Mouse (Mus musculus): ENCODE results near the gene Rab3ip. TPM values are rescaled to one million over a fixed set of nuclear protein-coding genes. Genes with fewer than 3 reads are reported as not detected.

Rab3ip gene
- polyA plus RNA-seq, 1 experiment from 2014 or later, result 22.1 TPM

- WGBS, result 48% methylated on average over 9 of the region's 9 CpGs
- Histone ChIP-seq H3K27me3 (ENCODE audit: control insufficient read depth, insufficient read depth, low read length) (no peaks in the 10 kb centered on the region), H3K9me3 (replicated peaks; ENCODE audit: control insufficient read depth, low read length) (no peaks in the 10 kb centered on the region), H3K4me2 (ENCODE audit: low read depth, low read length) (no peak overlapping the region), H3K36me3 (ENCODE audit: control insufficient read depth, insufficient read depth, low read length) (no peaks in the 10 kb centered on the region), H3K4me3 (replicated peaks; ENCODE audit: low read length) (no peak overlapping the region), H3K9ac (ENCODE audit: low read length) (no peak overlapping the region), H3K4me1 (ENCODE audit: control insufficient read depth, insufficient read depth, low read length) (no peaks in the 10 kb centered on the region), H3K27ac (ENCODE audit: low read length) (no peak overlapping the region)
- no peak for ATAC-seq (ENCODE audit: insufficient read depth, low FRiP score)
These were observed 76.1 kb downstream of the Rab3ip start for GRCm38 (mm10) chr10:116874490-116874889.

GRCm38 (mm10) chr10:116872016-116872410 lies 78.6 kb downstream of the Rab3ip start:
- WGBS, result 48% methylated on average over 14 of the region's 14 CpGs
- H3K27me3 ChIP-seq (ENCODE audit: control insufficient read depth, insufficient read depth, low read length), result no peaks in the 10 kb centered on the region
- ATAC-seq (ENCODE audit: insufficient read depth, low FRiP score), result no peak
- no peak overlapping the region for H3K27ac ChIP-seq (ENCODE audit: low read length)
- H3K4me2 ChIP-seq (ENCODE audit: low read depth, low read length), result peak overlapping the region; percentile 15; the same call in 1 of the 2 replicates
- no peak overlapping the region for H3K9ac ChIP-seq (ENCODE audit: low read length)
- H3K4me3 ChIP-seq (replicated peaks; ENCODE audit: low read length), result no peak overlapping the region
- H3K9me3 ChIP-seq (replicated peaks; ENCODE audit: control insufficient read depth, low read length), result no peaks in the 10 kb centered on the region
- no peaks in the 10 kb centered on the region for H3K4me1 ChIP-seq (ENCODE audit: control insufficient read depth, insufficient read depth, low read length)
- no peaks in the 10 kb centered on the region for H3K36me3 ChIP-seq (ENCODE audit: control insufficient read depth, insufficient read depth, low read length)

- Histone ChIP-seq H3K27me3 (ENCODE audit: control insufficient read depth, insufficient read depth, low read length) (no peaks in the 10 kb centered on the region), H3K9me3 (replicated peaks; ENCODE audit: control insufficient read depth, low read length) (no peaks in the 10 kb centered on the region), H3K4me1 (ENCODE audit: control insufficient read depth, insufficient read depth, low read length) (no peaks in the 10 kb centered on the region), H3K27ac (ENCODE audit: low read length) (no peak overlapping the region), H3K4me3 (replicated peaks; ENCODE audit: low read length) (no peak overlapping the region), H3K4me2 (ENCODE audit: low read depth, low read length) (peak overlapping the region; percentile 15; the same call in 1 of the 2 replicates), H3K36me3 (ENCODE audit: control insufficient read depth, insufficient read depth, low read length) (no peaks in the 10 kb centered on the region), H3K9ac (ENCODE audit: low read length) (no peak overlapping the region)
- WGBS, result 58% methylated on average over 12 of the region's 12 CpGs
- no peak for ATAC-seq (ENCODE audit: insufficient read depth, low FRiP score)
These were observed 79.1 kb downstream of the Rab3ip start for GRCm38 (mm10) chr10:116871329-116872015.

GRCm38 (mm10) chr10:116870819-116871218 lies 79.8 kb downstream of the Rab3ip start:
- no peak overlapping the region for H3K27ac ChIP-seq (ENCODE audit: low read length)
- no peak overlapping the region for H3K4me3 ChIP-seq (replicated peaks; ENCODE audit: low read length)
- 83% methylated on average over 6 of the region's 6 CpGs for WGBS
- H3K4me1 ChIP-seq (ENCODE audit: control insufficient read depth, insufficient read depth, low read length), result no peaks in the 10 kb centered on the region
- no peak overlapping the region for H3K9ac ChIP-seq (ENCODE audit: low read length)
- no peaks in the 10 kb centered on the region for H3K36me3 ChIP-seq (ENCODE audit: control insufficient read depth, insufficient read depth, low read length)
- H3K4me2 ChIP-seq (ENCODE audit: low read depth, low read length), result no peak overlapping the region
- no peaks in the 10 kb centered on the region for H3K27me3 ChIP-seq (ENCODE audit: control insufficient read depth, insufficient read depth, low read length)
- H3K9me3 ChIP-seq (replicated peaks; ENCODE audit: control insufficient read depth, low read length), result no peaks in the 10 kb centered on the region
- ATAC-seq (ENCODE audit: insufficient read depth, low FRiP score), result no peak

Other genes with a start within 250 kb of the Rab3ip start
- gene Myrfl, start 53.9 kb downstream of the Rab3ip start, polyA plus RNA-seq (2015; fragmentation: Nextera tagmentation; extraction: Ambion mirVana), result 0.56 and 0.97 TPM in 2 replicates
- not detected in 2 replicates for gene Gm10271, start 21.8 kb upstream of the Rab3ip start, polyA plus RNA-seq (2015; fragmentation: Nextera tagmentation; extraction: Ambion mirVana)
- gene Best3, start 35.5 kb upstream of the Rab3ip start, polyA plus RNA-seq (2015; fragmentation: Nextera tagmentation; extraction: Ambion mirVana), result 0.59 TPM in 1 of 2 replicates, not detected in the other
- gene Lrrc10, start 94.6 kb upstream of the Rab3ip start, polyA plus RNA-seq (2015; fragmentation: Nextera tagmentation; extraction: Ambion mirVana), result not detected in 2 replicates
- gene Cct2, start 113.0 kb upstream of the Rab3ip start, polyA plus RNA-seq (2015; fragmentation: Nextera tagmentation; extraction: Ambion mirVana), result 201 and 215 TPM in 2 replicates
- 18.7 and 20.8 TPM in 2 replicates for gene Frs2, start 197.8 kb upstream of the Rab3ip start, polyA plus RNA-seq (2015; fragmentation: Nextera tagmentation; extraction: Ambion mirVana)